Mouse (Mus musculus): ENCODE data around the gene Tmem218. TPM values are rescaled to one million over a fixed set of nuclear protein-coding genes. Genes with fewer than 3 reads are reported as not detected.

Tmem218 gene
- total RNA-seq, 2 experiments from 2014 or later: 6.5 to 7.8 TPM

Other genes starting within 250 kb of the Tmem218 start
- 1 to 10 TPM; 6.3 to 8.3 TPM for gene Pknox2, start 60.8 kb upstream of the Tmem218 start, total RNA-seq (2021)
- gene Slc37a2, start 47.5 kb downstream of the Tmem218 start, total RNA-seq (2021): 1 to 10 TPM; 3.6 to 4.2 TPM
- 1 to 10 TPM; 1.3 to 1.5 TPM for gene Ccdc15, start 140.2 kb downstream of the Tmem218 start, total RNA-seq (2021)
- gene Hepacam, start 159.1 kb downstream of the Tmem218 start, total RNA-seq (2021): not detected
- 10 to 100 TPM; 29.7 to 30.1 TPM for gene Robo4, start 193.7 kb downstream of the Tmem218 start, total RNA-seq (2021)
- gene Robo3, start 225.0 kb downstream of the Tmem218 start, total RNA-seq (2021): not detected